Mouse (Mus musculus) hindbrain, postnatal 0 days (tissue): ENCODE results near the gene Pramel7. TPM values are rescaled to one million over a fixed set of nuclear protein-coding genes. Genes with fewer than 3 reads are reported as not detected.

Experiments used
- ATAC-seq: fragments of 200-750 bp; cut with Nextera tagmentation; 2 replicates; pipeline ENCODE4 v1.8.0; 2017; ENCODE audit warnings: mild to moderate bottlenecking, moderate TSS enrichment, moderate library complexity
- DNase-seq: peaks from one replicate; pipeline ENCODE4 v3.0.0-alpha.2; 2015; ENCODE audit warnings: low spot score
- H3K27ac ChIP-seq: fragments of 300-500 bp; sonication (generic); 2 replicates; pipeline ENCODE4 v1.5.1; 2014; ENCODE audit warnings: mild to moderate bottlenecking
- H3K27me3 ChIP-seq: fragments of 300-500 bp; sonication (generic); 2 replicates; pipeline ENCODE4 v1.6.1; 2014; ENCODE audit warnings: low read length, mixed read lengths; ENCODE audit not compliant: insufficient read depth
- H3K36me3 ChIP-seq: fragments of 300-500 bp; sonication (generic); 2 replicates; pipeline ENCODE4 v1.6.1; 2014; ENCODE audit warnings: low read length, mixed read lengths; ENCODE audit not compliant: insufficient read depth
- H3K4me1 ChIP-seq: fragments of 300-500 bp; sonication (generic); 2 replicates; pipeline ENCODE4 v1.6.1; 2014; ENCODE audit warnings: antibody characterized with exemption, low read length, mixed read lengths; ENCODE audit not compliant: insufficient read depth
- H3K4me2 ChIP-seq: fragments of 300-500 bp; sonication (generic); 2 replicates; pipeline ENCODE4 v1.6.1; 2014; ENCODE audit warnings: low read depth, mild to moderate bottlenecking, low read length, moderate library complexity, mixed read lengths
- H3K4me3 ChIP-seq: fragments of 300-500 bp; sonication (generic); 2 replicates; pipeline ENCODE4 v1.5.1; 2014; ENCODE audit warnings: low read length
- H3K9ac ChIP-seq: fragments of 300-500 bp; sonication (generic); replicated peaks from 2 replicates; pipeline ENCODE4 v1.6.1; 2014; ENCODE audit warnings: mild to moderate bottlenecking, low read length, moderate library complexity, mixed read lengths
- H3K9me3 ChIP-seq: fragments of 300-500 bp; sonication (generic); 2 replicates; pipeline ENCODE4 v1.6.1; 2016; ENCODE audit warnings: low read length, mixed read lengths
- CTCF ChIP-seq: IDR thresholded peaks from 2 replicates; pipeline ENCODE4 v1.5.1; 2016; ENCODE audit warnings: antibody characterized with exemption, control low read depth, low read depth
- polyA plus RNA-seq: library from polyadenylated mRNA; unstranded; fragments of >200 nt; fragmentation: Nextera tagmentation; extraction: Ambion mirVana; gene quantifications from 2 replicates; pipeline ENCODE4 v1.2.1, GENCODE M21; 2015
- total RNA-seq: library from RNA; depleted of rRNA; stranded (reverse); fragments of >200 nt; gene quantifications from 2 replicates; pipeline ENCODE4 v1.2.3, GENCODE M21; 2014; rRNA removed

Gene Pramel7
- total and polyA plus RNA-seq, 2 experiments from 2014 or later = not detected

DNA sequence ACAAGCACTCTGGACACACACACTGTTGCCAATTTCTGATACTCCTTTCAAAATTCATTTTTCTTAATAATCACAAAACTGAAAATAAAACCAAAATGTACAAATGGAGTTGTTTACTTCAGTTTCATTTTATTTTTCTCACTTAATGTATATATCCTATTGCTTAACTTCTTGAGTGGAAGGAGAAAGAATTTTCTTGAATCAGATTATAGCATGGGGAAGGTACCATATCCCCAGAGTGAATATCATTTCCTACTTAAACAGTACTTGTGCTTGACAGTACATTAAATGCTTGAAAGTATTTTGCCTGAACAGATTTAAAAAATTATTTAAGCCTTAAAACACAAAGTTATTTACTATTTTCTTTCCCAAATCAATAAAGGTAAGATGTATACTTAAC lies 43.2 kb downstream of the Pramel7 start, which contains the start of gene Olfr1126:
TSS of gene Olfr1126 (plus strand) at position 301 of the 400 bp plus-strand sequence.
- H3K4me2 ChIP-seq = no peak within 1 kb of the TSS
- no peaks in the 10 kb centered on the region for H3K9me3 ChIP-seq
- no peak within 1 kb of the TSS for H3K4me3 ChIP-seq
- ATAC-seq (no peak), DNase-seq (no peak)
- TF ChIP-seq CTCF = no peak
- H3K36me3 ChIP-seq = no peaks in the 10 kb centered on the region
- H3K9ac ChIP-seq = no peak within 1 kb of the TSS
- H3K27ac ChIP-seq = no peak within 1 kb of the TSS
- no peaks in the 10 kb centered on the region for H3K27me3 ChIP-seq
- H3K4me1 ChIP-seq = no peaks in the 10 kb centered on the region

Other genes with a start within 250 kb of the Pramel7 start
- gene Olfr1115, start 249.1 kb downstream of the Pramel7 start, total RNA-seq = not detected in 2 replicates
- gene Olfr1115, start 249.1 kb downstream of the Pramel7 start, polyA plus RNA-seq = not detected in 2 replicates
- gene Olfr1116, start 229.6 kb downstream of the Pramel7 start, total RNA-seq = not detected in 2 replicates
- gene Olfr1116, start 229.6 kb downstream of the Pramel7 start, polyA plus RNA-seq = not detected in 2 replicates
- not detected in 2 replicates for gene Olfr1118, start 189.5 kb downstream of the Pramel7 start, total RNA-seq
- not detected in 2 replicates for gene Olfr1118, start 189.5 kb downstream of the Pramel7 start, polyA plus RNA-seq
- gene Olfr1120, start 142.3 kb downstream of the Pramel7 start, total RNA-seq = not detected in 2 replicates
- not detected in 2 replicates for gene Olfr1120, start 142.3 kb downstream of the Pramel7 start, polyA plus RNA-seq
- not detected in 2 replicates for gene Olfr1121, start 127.2 kb downstream of the Pramel7 start, total RNA-seq
- not detected in 2 replicates for gene Olfr1121, start 127.2 kb downstream of the Pramel7 start, polyA plus RNA-seq
- not detected in 2 replicates for gene Olfr1122, start 111.2 kb downstream of the Pramel7 start, total RNA-seq
- not detected in 2 replicates for gene Olfr1122, start 111.2 kb downstream of the Pramel7 start, polyA plus RNA-seq
- gene Olfr1123, start 80.5 kb downstream of the Pramel7 start, total RNA-seq = not detected in 2 replicates
- not detected in 2 replicates for gene Olfr1123, start 80.5 kb downstream of the Pramel7 start, polyA plus RNA-seq
- gene Olfr1124, start 66.8 kb downstream of the Pramel7 start, total RNA-seq = not detected in 2 replicates
- 0.08 TPM in 1 of 2 replicates, not detected in the other for gene Olfr1124, start 66.8 kb downstream of the Pramel7 start, polyA plus RNA-seq
- gene Olfr1126, start 43.1 kb downstream of the Pramel7 start, total RNA-seq = not detected in 2 replicates
- gene Olfr1126, start 43.1 kb downstream of the Pramel7 start, polyA plus RNA-seq = not detected in 2 replicates
- gene Pramel6, start 9.5 kb upstream of the Pramel7 start, total RNA-seq = not detected in 2 replicates
- not detected in 2 replicates for gene Pramel6, start 9.5 kb upstream of the Pramel7 start, polyA plus RNA-seq
- 0.14 TPM in 1 of 2 replicates, not detected in the other for gene Olfr153, start 34.7 kb upstream of the Pramel7 start, total RNA-seq
- not detected in 2 replicates for gene Olfr153, start 34.7 kb upstream of the Pramel7 start, polyA plus RNA-seq
- gene Olfr1128, start 48.4 kb upstream of the Pramel7 start, total RNA-seq = not detected in 2 replicates
- gene Olfr1128, start 48.4 kb upstream of the Pramel7 start, polyA plus RNA-seq = not detected in 2 replicates
- gene Olfr1129, start 76.8 kb upstream of the Pramel7 start, total RNA-seq = not detected in 2 replicates
- not detected in 2 replicates for gene Olfr1129, start 76.8 kb upstream of the Pramel7 start, polyA plus RNA-seq
- gene Olfr1130, start 109.1 kb upstream of the Pramel7 start, total RNA-seq = not detected in 2 replicates
- not detected in 2 replicates for gene Olfr1130, start 109.1 kb upstream of the Pramel7 start, polyA plus RNA-seq
- not detected in 2 replicates for gene Olfr1131, start 130.0 kb upstream of the Pramel7 start, total RNA-seq
- not detected in 2 replicates for gene Olfr1131, start 130.0 kb upstream of the Pramel7 start, polyA plus RNA-seq
- gene Olfr1132, start 140.4 kb upstream of the Pramel7 start, total RNA-seq = not detected in 2 replicates
- gene Olfr1132, start 140.4 kb upstream of the Pramel7 start, polyA plus RNA-seq = not detected in 2 replicates
- not detected in 2 replicates for gene Olfr1133, start 150.3 kb upstream of the Pramel7 start, total RNA-seq
- not detected in 2 replicates for gene Olfr1133, start 150.3 kb upstream of the Pramel7 start, polyA plus RNA-seq
- gene Olfr1134, start 161.4 kb upstream of the Pramel7 start, total RNA-seq = not detected in 2 replicates
- not detected in 2 replicates for gene Olfr1134, start 161.4 kb upstream of the Pramel7 start, polyA plus RNA-seq
- not detected in 2 replicates for gene Olfr1135, start 176.6 kb upstream of the Pramel7 start, total RNA-seq
- gene Olfr1135, start 176.6 kb upstream of the Pramel7 start, polyA plus RNA-seq = not detected in 2 replicates
- not detected in 2 replicates for gene Olfr1136, start 196.9 kb upstream of the Pramel7 start, total RNA-seq
- gene Olfr1136, start 196.9 kb upstream of the Pramel7 start, polyA plus RNA-seq = not detected in 2 replicates
- not detected in 2 replicates for gene Olfr1137, start 216.1 kb upstream of the Pramel7 start, total RNA-seq
- not detected in 2 replicates for gene Olfr1137, start 216.1 kb upstream of the Pramel7 start, polyA plus RNA-seq
- not detected in 2 replicates for gene Olfr1138, start 242.9 kb upstream of the Pramel7 start, total RNA-seq
- gene Olfr1138, start 242.9 kb upstream of the Pramel7 start, polyA plus RNA-seq = not detected in 2 replicates
- not detected in 2 replicates for gene Olfr1140, start 246.7 kb upstream of the Pramel7 start, total RNA-seq
- gene Olfr1140, start 246.7 kb upstream of the Pramel7 start, polyA plus RNA-seq = 0.20 TPM in 1 of 2 replicates, not detected in the other